Mouse (Mus musculus): Measurements from ENCODE around the gene Prcp. TPM values are rescaled to one million over a fixed set of nuclear protein-coding genes. Genes with fewer than 3 reads are reported as not detected.
"Not testable (repeated sequence)": the region's sequence is repeated elsewhere in the genome, so short reads cannot be mapped to it uniquely, and the experiment has no call there.

Gene Prcp
- polyA plus RNA-seq, 1 experiment: 11.9 TPM

- Histone ChIP-seq H3K27ac (replicated peaks; ENCODE audit: low read depth, low read length) (peak overlapping the region; percentile 71), H3K4me3 (ENCODE audit: insufficient read depth, low read depth, low read length) (peak overlapping the region; percentile 23), H3K4me1 (ENCODE audit: control insufficient read depth, insufficient read depth, insufficient read length, low read length) (peaks cover 11% of the 10 kb centered on the region; the same call in 1 of the 2 replicates)
Observed at GRCm38 (mm10) chr7:92878575-92879285, 4.5 kb downstream of the Prcp start.

DNA sequence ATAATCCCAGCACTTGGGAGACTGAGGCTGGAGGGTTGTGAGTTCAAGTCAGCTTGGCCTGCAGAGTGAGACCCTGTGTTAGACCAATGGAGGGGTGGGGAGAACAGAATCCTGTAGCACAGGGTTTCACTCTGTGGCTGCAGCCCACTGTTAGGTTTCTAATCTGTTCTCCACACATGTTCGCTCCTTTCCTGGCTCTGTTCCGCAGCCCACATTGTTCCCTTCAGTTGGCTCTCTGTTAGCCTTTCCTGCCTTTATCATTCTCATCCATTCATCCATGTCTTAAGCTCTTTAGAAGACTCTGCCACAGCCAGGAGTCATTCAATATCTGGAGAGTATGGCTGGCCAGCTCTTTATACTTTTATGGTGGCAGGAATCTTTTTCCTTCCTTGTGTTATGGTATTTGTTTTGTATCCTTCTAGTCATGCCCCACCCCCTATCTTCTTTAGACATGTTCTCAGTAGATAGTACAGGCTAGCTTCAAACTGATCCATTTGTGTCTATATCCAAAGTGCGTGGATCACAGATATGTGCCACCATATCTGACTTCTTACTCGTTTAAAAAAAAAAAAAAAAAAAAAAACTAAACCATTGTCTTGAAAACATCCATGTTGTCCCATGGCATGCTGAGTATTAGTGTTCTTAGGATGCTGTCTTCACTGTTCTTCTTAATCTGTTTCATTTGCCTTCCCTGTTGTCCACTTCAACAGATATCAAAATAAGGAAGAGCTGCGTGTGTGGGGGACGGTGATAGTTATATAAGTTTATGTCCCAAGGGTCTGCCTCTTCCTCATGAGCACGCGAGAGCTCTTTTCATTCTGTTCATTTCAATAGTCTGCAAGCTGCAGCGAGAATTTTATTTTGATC is 9.8 kb downstream of the Prcp start:
- H3K27ac ChIP-seq (replicated peaks; ENCODE audit: low read depth, low read length): no peak overlapping the region
- H3K4me1 ChIP-seq (ENCODE audit: control insufficient read depth, insufficient read depth, insufficient read length, low read length): peaks cover 28% of the 10 kb centered on the region
- no peak overlapping the region for H3K4me3 ChIP-seq (ENCODE audit: insufficient read depth, low read depth, low read length)

DNA sequence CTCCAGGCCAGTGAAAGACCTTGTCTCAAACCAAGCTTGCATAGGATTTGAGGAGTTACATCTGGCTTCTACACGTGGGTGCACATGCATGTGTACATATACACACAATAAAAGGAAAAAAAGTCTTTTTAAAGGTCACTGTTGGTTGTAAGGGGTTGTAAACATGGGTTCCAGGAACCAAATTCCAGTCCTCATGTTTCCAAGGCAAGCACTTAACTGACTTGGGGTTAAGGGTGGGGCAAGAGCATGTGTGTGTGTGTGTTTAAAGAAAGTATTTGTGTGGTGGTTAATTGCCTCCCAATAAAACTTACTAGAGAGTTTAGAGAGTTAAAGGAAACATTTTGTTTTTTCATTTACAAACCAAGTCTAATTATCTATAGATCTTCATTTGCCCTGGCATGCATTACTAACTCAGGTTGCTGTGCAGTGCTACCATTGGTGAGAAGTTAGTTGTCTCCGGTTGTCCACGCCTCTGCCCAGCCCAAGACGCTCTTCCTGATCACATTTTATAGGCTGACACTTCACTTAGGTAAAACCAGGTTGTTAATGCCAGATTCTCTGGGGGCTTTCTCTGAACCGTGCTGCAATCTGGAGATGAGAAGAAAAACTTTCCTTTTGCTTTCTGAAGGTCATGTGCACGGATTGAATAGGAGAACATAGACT is 10.9 kb downstream of the Prcp start:
- peaks cover 28% of the 10 kb centered on the region for H3K4me1 ChIP-seq (ENCODE audit: control insufficient read depth, insufficient read depth, insufficient read length, low read length)
- H3K4me3 ChIP-seq (ENCODE audit: insufficient read depth, low read depth, low read length): no peak overlapping the region
- H3K27ac ChIP-seq (replicated peaks; ENCODE audit: low read depth, low read length): 0 out of 2 replicates have a peak overlapping the region, but pooled peaks have one; percentile 22

DNA sequence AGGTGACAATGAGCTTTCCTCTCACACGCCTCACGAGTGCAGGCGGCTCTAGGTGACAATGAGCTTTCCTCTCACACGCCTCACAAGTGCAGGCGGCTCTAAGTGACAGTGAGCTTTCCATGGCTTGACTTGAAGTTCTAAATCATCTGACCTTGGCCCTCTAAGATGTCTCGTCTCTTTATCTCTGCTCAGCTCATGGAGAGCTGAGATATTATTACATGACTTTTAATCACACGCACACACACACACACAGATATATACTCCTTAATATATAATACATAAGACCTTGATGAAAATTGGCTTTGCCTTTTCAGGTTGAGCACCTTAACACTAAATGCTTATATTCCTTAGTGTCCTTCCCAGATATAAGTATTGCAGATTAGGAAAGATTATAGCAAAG is 12.5 kb downstream of the Prcp start:
- peaks cover 27% of the 10 kb centered on the region for H3K4me1 ChIP-seq (ENCODE audit: control insufficient read depth, insufficient read depth, insufficient read length, low read length)
- H3K4me3 ChIP-seq (ENCODE audit: insufficient read depth, low read depth, low read length): no peak overlapping the region
- peak overlapping the region; percentile 49 for H3K27ac ChIP-seq (replicated peaks; ENCODE audit: low read depth, low read length)

DNA sequence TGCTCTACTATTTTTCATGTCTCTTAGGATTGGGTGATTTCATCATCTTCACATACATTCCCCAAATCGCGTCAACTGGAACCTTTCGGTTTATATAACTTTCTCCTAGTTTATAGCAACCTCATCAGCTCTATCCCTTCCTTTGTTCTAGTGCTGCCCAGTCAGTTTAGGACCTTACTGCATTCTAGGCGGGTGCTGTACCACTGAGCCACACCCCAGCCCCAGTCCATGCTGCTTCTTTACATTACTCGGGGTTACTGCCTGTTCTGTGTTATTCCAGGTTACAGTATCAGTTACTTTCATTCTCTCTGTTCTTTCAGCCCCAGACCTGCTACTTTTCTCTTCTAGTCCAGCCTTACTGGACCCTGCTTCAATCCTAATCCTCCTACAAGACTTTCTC is 13.0 kb downstream of the Prcp start:
- no peak overlapping the region for H3K4me3 ChIP-seq (ENCODE audit: insufficient read depth, low read depth, low read length)
- H3K27ac ChIP-seq (replicated peaks; ENCODE audit: low read depth, low read length): no peak overlapping the region
- peaks cover 23% of the 10 kb centered on the region for H3K4me1 ChIP-seq (ENCODE audit: control insufficient read depth, insufficient read depth, insufficient read length, low read length)

- peaks cover 15% of the 10 kb centered on the region for H3K4me1 ChIP-seq (ENCODE audit: control insufficient read depth, insufficient read depth, insufficient read length, low read length)
- H3K27ac ChIP-seq (replicated peaks; ENCODE audit: low read depth, low read length): 0 out of 2 replicates have a peak overlapping the region, but pooled peaks have one; percentile 21
- no peak overlapping the region for H3K4me3 ChIP-seq (ENCODE audit: insufficient read depth, low read depth, low read length)
Observed at GRCm38 (mm10) chr7:92890211-92890610, 15.9 kb downstream of the Prcp start.

GRCm38 (mm10) chr7:92890618-92891230 is 16.5 kb downstream of the Prcp start:
- H3K4me3 ChIP-seq (ENCODE audit: insufficient read depth, low read depth, low read length): no peak overlapping the region
- H3K4me1 ChIP-seq (ENCODE audit: control insufficient read depth, insufficient read depth, insufficient read length, low read length): peaks cover 15% of the 10 kb centered on the region
- H3K27ac ChIP-seq (replicated peaks; ENCODE audit: low read depth, low read length): peak overlapping the region; percentile 79

DNA sequence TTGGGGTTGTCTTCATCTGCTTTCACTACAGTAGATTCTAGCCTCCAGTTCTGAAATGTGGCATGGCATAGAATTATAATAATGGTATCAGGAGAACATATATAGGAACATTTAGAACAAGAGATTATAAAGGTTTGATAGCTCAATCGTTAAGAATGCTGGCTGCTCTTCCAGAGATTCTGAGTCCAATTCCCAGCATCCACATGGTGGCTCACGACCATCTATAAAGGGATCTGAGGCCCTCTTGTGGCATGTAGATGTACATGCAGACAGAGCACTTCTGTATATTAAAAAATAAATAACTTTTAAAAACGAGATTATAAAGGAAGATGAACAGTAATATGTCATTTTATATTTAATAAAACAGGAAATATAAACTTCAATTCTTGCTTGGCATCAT is 19.2 kb downstream of the Prcp start:
- no peak overlapping the region for H3K27ac ChIP-seq (replicated peaks; ENCODE audit: low read depth, low read length)
- H3K4me3 ChIP-seq (ENCODE audit: insufficient read depth, low read depth, low read length): no peak overlapping the region
- peaks cover 7% of the 10 kb centered on the region; the same call in 1 of the 2 replicates for H3K4me1 ChIP-seq (ENCODE audit: control insufficient read depth, insufficient read depth, insufficient read length, low read length)

DNA sequence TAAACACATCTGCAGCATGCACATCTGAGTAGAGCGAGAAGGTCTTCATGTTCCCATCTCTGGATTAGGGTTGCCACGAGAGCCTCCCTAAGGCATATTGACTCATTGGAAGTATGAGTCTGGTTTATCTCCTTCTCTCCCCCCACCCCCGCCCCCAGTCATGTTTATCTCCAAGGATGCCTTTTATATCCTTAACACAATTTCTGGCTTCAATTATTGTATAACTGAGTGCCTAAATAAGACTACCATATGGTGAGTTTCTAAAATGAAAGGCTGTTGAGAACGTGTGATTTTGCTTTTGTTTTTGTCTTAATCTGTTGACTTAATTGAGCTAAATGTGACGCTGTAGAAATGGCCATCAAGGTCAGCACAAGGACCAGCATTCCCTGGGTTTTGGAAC is 21.8 kb downstream of the Prcp start:
- H3K4me3 ChIP-seq (ENCODE audit: insufficient read depth, low read depth, low read length): no peak overlapping the region
- peaks cover 4% of the 10 kb centered on the region; the same call in 1 of the 2 replicates for H3K4me1 ChIP-seq (ENCODE audit: control insufficient read depth, insufficient read depth, insufficient read length, low read length)
- H3K27ac ChIP-seq (replicated peaks; ENCODE audit: low read depth, low read length): no peak overlapping the region

DNA sequence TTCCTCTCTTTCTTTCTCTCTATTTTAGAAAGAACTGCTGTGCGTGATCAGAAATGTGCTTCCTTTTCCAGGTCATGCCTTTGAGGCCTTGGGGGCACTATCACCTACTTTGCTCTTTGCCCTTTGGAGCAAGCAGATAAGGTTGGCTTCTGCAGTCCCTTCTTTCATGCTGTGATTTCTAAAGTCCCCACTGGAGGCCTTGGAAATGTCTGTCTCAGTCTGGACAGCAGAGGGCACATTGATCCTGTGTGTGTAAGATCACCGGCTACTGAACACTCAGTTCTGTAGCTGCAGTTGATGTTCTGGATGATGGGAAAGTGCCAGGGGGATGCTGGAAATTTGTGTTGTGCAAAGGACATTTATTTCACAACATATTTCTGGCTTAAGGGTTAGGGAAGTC is 22.8 kb downstream of the Prcp start:
- Histone ChIP-seq H3K4me1 (ENCODE audit: control insufficient read depth, insufficient read depth, insufficient read length, low read length) (peaks cover 4% of the 10 kb centered on the region; the same call in 1 of the 2 replicates), H3K27ac (replicated peaks; ENCODE audit: low read depth, low read length) (no peak overlapping the region), H3K4me3 (ENCODE audit: insufficient read depth, low read depth, low read length) (no peak overlapping the region)

DNA sequence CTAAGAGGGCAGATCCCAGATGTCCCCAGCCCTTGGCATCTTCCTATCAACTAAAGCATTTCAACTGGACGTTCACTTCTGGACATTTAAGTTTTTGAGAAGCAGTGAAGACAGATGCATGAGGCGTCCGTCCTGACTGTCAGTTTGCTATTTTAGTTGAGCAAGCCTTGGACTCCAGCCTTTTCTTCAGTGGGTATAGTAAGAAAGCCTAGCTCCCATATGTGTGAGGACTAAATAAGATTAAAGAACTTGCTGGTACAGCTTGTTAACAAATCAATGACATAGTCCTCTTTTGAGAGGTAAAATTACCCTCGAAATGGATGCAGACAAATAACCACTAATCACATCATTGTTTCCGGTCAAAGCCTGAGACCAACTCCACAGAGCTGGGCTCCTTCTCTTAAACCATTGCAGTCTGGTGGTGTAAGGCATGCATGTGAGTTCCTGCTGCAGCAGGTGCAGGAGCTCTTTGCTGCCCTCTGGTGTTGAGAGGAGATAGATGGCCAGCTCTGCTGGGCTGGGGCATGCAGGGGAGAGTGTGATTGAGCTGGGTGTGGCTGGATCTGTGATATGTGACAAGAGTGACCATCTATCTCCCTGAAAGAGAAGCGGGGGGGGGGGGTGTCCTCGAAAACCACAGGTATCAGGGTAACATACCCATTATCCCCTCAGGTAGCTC is 29.2 kb downstream of the Prcp start:
- no peaks in the 10 kb centered on the region for H3K4me1 ChIP-seq (ENCODE audit: control insufficient read depth, insufficient read depth, insufficient read length, low read length)
- H3K27ac ChIP-seq (replicated peaks; ENCODE audit: low read depth, low read length): no peak overlapping the region
- no peak overlapping the region for H3K4me3 ChIP-seq (ENCODE audit: insufficient read depth, low read depth, low read length)

DNA sequence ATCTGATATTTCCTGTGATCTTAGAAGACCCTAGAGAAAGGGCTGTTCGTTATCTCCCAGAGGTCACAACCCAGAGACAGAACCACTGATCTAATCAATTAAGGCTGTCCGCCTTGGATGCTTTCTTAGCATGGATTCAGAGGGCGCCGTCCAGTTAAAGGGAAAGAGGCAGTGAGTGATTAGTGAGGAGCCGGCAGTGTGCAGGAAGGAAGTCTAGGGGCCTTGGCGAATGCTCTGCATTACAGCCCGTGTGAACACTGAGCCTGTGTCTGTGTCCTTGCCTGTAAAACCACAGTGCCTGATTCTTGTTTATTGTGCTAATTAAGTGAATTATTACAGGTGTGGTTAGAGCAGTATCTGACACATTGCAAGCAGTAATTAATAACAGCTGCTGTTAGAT is 30.0 kb downstream of the Prcp start:
- not testable (repeated sequence) for H3K4me1 ChIP-seq (ENCODE audit: control insufficient read depth, insufficient read depth, insufficient read length, low read length); H3K4me3 ChIP-seq (ENCODE audit: insufficient read depth, low read depth, low read length); H3K27ac ChIP-seq (replicated peaks; ENCODE audit: low read depth, low read length)

DNA sequence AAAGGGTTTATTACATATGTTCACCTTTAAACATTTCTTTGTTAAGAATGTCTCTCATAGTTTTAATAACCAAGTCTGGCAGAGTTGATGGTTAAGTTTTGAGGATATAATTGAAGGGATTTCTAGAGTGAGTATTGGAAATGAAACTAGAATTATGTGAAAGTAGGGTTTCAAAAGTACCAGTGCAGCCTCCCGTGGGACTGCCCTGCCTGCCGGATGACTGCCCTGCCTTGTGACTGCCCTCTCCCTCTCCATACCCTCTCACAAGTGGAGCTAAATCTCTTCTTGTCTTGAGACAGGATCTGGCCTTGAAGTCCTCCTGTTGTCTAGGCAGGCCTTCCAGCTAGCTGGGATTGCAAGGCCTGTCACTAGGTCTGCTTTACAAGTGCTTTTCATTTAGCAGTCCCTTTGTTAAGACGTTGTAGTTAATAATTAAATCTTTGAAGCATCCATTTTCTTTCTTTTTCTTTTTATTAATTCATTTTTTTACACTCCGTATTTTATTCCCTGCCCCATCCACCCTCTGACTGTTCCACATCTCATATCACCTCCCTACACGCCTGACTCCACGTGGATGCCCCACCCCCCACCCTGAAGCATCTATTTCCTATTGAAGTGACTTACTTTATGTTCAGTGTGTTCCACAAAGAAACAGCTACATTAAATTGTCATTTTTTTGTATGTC is 46.0 kb downstream of the Prcp start:
- no peaks in the 10 kb centered on the region for H3K4me1 ChIP-seq (ENCODE audit: control insufficient read depth, insufficient read depth, insufficient read length, low read length)
- no peak overlapping the region for H3K4me3 ChIP-seq (ENCODE audit: insufficient read depth, low read depth, low read length)
- H3K27ac ChIP-seq (replicated peaks; ENCODE audit: low read depth, low read length): no peak overlapping the region

DNA sequence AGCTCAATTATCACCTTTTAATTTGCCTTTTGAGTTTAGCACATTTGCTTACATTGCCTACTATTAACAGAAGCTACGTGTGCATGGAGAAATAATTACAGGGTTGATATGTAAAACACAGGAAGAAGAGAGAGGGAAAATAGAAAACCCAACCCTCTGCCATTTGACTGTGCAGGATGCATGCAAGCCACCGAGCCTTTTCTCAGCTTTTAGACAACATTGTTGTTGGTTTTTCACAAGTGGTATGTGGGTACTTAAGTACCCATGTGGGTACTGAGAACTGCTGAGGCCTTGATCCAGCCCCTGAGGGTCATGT is 46.5 kb downstream of the Prcp start:
- H3K4me1 ChIP-seq (ENCODE audit: control insufficient read depth, insufficient read depth, insufficient read length, low read length): no peaks in the 10 kb centered on the region
- no peak overlapping the region for H3K27ac ChIP-seq (replicated peaks; ENCODE audit: low read depth, low read length)
- no peak overlapping the region for H3K4me3 ChIP-seq (ENCODE audit: insufficient read depth, low read depth, low read length)
